Mouse (Mus musculus): ENCODE measurements around the gene Etnppl.
A peak's percentile ranks its signal among the peaks of the same experiment; 100 is the strongest.

The Etnppl gene

GRCm38 (mm10) chr3:130617439-130617898 is at the start of gene Etnppl:
Gene Etnppl (plus strand): TSS chr3:130617448.
- DNase-seq (ENCODE audit: low read depth, low spot score): no peak

GRCm38 (mm10) chr3:130568331-130569095 is 48.7 kb upstream of the Etnppl start:
- no peak for DNase-seq (ENCODE audit: low read depth, low spot score)

GRCm38 (mm10) chr3:130573243-130573642 is 44.0 kb upstream of the Etnppl start:
- DNase-seq (ENCODE audit: low read depth, low spot score): peak; percentile 7

- DNase-seq (ENCODE audit: low read depth, low spot score): peak; percentile 14
Measured at GRCm38 (mm10) chr3:130574652-130575051, 42.6 kb upstream of the Etnppl start.

GRCm38 (mm10) chr3:130576683-130577082 is 40.6 kb upstream of the Etnppl start:
- DNase-seq (ENCODE audit: low read depth, low spot score): peak; percentile 23

- DNase-seq (ENCODE audit: low read depth, low spot score): no peak
Measured at GRCm38 (mm10) chr3:130579501-130579900, 37.7 kb upstream of the Etnppl start.

- DNase-seq (ENCODE audit: low read depth, low spot score): no peak
Measured at GRCm38 (mm10) chr3:130581577-130581976, 35.7 kb upstream of the Etnppl start.

- DNase-seq (ENCODE audit: low read depth, low spot score): no peak
Measured at GRCm38 (mm10) chr3:130582903-130583664, 34.2 kb upstream of the Etnppl start.

- no peak for DNase-seq (ENCODE audit: low read depth, low spot score)
Measured at GRCm38 (mm10) chr3:130584007-130584406, 33.2 kb upstream of the Etnppl start.

GRCm38 (mm10) chr3:130595050-130595449 is 22.2 kb upstream of the Etnppl start:
- DNase-seq (ENCODE audit: low read depth, low spot score): no peak

GRCm38 (mm10) chr3:130601491-130601890 is 15.8 kb upstream of the Etnppl start:
- no peak for DNase-seq (ENCODE audit: low read depth, low spot score)

GRCm38 (mm10) chr3:130607924-130608323 is 9.3 kb upstream of the Etnppl start:
- DNase-seq (ENCODE audit: low read depth, low spot score): peak; percentile 20

- DNase-seq (ENCODE audit: low read depth, low spot score): no peak
Measured at GRCm38 (mm10) chr3:130614444-130614843, 2.8 kb upstream of the Etnppl start.

- DNase-seq (ENCODE audit: low read depth, low spot score): no peak
Measured at GRCm38 (mm10) chr3:130615625-130616024, 1.6 kb upstream of the Etnppl start.

- DNase-seq (ENCODE audit: low read depth, low spot score): no peak
Measured at GRCm38 (mm10) chr3:130620517-130621146, 3.4 kb downstream of the Etnppl start.

- peak; percentile 18 for DNase-seq (ENCODE audit: low read depth, low spot score)
Measured at GRCm38 (mm10) chr3:130628358-130628757, 11.1 kb downstream of the Etnppl start.

GRCm38 (mm10) chr3:130633859-130634258 is 16.6 kb downstream of the Etnppl start:
- no peak for DNase-seq (ENCODE audit: low read depth, low spot score)

- no peak for DNase-seq (ENCODE audit: low read depth, low spot score)
Measured at GRCm38 (mm10) chr3:130646110-130646810, 29.0 kb downstream of the Etnppl start.

GRCm38 (mm10) chr3:130649569-130649968 is 32.3 kb downstream of the Etnppl start:
- no peak for DNase-seq (ENCODE audit: low read depth, low spot score)

- no peak for DNase-seq (ENCODE audit: low read depth, low spot score)
Measured at GRCm38 (mm10) chr3:130660619-130661018, 43.4 kb downstream of the Etnppl start.

- DNase-seq (ENCODE audit: low read depth, low spot score): no peak
Measured at GRCm38 (mm10) chr3:130662496-130662895, 45.2 kb downstream of the Etnppl start.

GRCm38 (mm10) chr3:130671291-130671690 is 54.0 kb downstream of the Etnppl start:
- DNase-seq (ENCODE audit: low read depth, low spot score): no peak
